Mouse (Mus musculus): ENCODE measurements around the gene Shb. TPM values are rescaled to one million over a fixed set of nuclear protein-coding genes. Genes with fewer than 3 reads are reported as not detected.

Gene Shb
- polyA plus RNA-seq, 1 experiment from 2014 or later, result 9.1 TPM

GRCm38 (mm10) chr4:45480595-45480994, 51.7 kb downstream of the Shb start:
- 70% methylated on average over 3 of the region's 3 CpGs for WGBS
- H3K4me2 ChIP-seq (replicated peaks), result no peak overlapping the region
- H3K9ac ChIP-seq, result no peak overlapping the region
- no peaks in the 10 kb centered on the region for H3K27me3 ChIP-seq
- ATAC-seq (ENCODE audit: insufficient number of reproducible peaks, low FRiP score, low TSS enrichment, low read depth), result no peak
- no peak overlapping the region for H3K4me3 ChIP-seq (replicated peaks)
- H3K36me3 ChIP-seq, result no peaks in the 10 kb centered on the region
- no peak overlapping the region; the same call in 1 of the 2 replicates for H3K27ac ChIP-seq (replicated peaks)
- peaks cover 74% of the 10 kb centered on the region for H3K4me1 ChIP-seq
- no peaks in the 10 kb centered on the region for H3K9me3 ChIP-seq (replicated peaks)

- no peak overlapping the region for H3K4me2 ChIP-seq (replicated peaks)
- H3K4me3 ChIP-seq (replicated peaks), result no peak overlapping the region
- H3K36me3 ChIP-seq, result no peaks in the 10 kb centered on the region
- no peak overlapping the region for H3K27ac ChIP-seq (replicated peaks)
- peaks cover 75% of the 10 kb centered on the region for H3K4me1 ChIP-seq
- H3K9me3 ChIP-seq (replicated peaks), result no peaks in the 10 kb centered on the region
- no peaks in the 10 kb centered on the region for H3K27me3 ChIP-seq
- WGBS, result 51% methylated on average over 10 of the region's 10 CpGs
- ATAC-seq (ENCODE audit: insufficient number of reproducible peaks, low FRiP score, low TSS enrichment, low read depth), result no peak
- no peak overlapping the region for H3K9ac ChIP-seq
Observed at GRCm38 (mm10) chr4:45479433-45479832, 52.8 kb downstream of the Shb start.

GRCm38 (mm10) chr4:45478178-45478577, 54.1 kb downstream of the Shb start:
- Histone ChIP-seq H3K4me3 (replicated peaks) (no peak overlapping the region), H3K9me3 (replicated peaks) (no peaks in the 10 kb centered on the region), H3K9ac (no peak overlapping the region), H3K4me2 (replicated peaks) (no peak overlapping the region), H3K27me3 (no peaks in the 10 kb centered on the region), H3K36me3 (no peaks in the 10 kb centered on the region), H3K4me1 (peaks cover 75% of the 10 kb centered on the region), H3K27ac (replicated peaks) (0 out of 2 replicates have a peak overlapping the region, but pooled peaks have one; percentile 39)
- ATAC-seq (ENCODE audit: insufficient number of reproducible peaks, low FRiP score, low TSS enrichment, low read depth), result no peak; the same call in 1 of the 2 replicates
- WGBS, result 21% methylated on average over 7 of the region's 7 CpGs

GRCm38 (mm10) chr4:45477047-45477446, 55.2 kb downstream of the Shb start:
- H3K4me3 ChIP-seq (replicated peaks), result no peak overlapping the region
- H3K27ac ChIP-seq (replicated peaks), result no peak overlapping the region
- 80% methylated on average over 3 of the region's 3 CpGs for WGBS
- no peak overlapping the region for H3K9ac ChIP-seq
- no peaks in the 10 kb centered on the region for H3K9me3 ChIP-seq (replicated peaks)
- no peak overlapping the region for H3K4me2 ChIP-seq (replicated peaks)
- no peaks in the 10 kb centered on the region for H3K27me3 ChIP-seq
- H3K36me3 ChIP-seq, result no peaks in the 10 kb centered on the region
- peaks cover 75% of the 10 kb centered on the region for H3K4me1 ChIP-seq
- ATAC-seq (ENCODE audit: insufficient number of reproducible peaks, low FRiP score, low TSS enrichment, low read depth), result no peak

- Histone ChIP-seq H3K9me3 (replicated peaks) (no peaks in the 10 kb centered on the region), H3K4me1 (peaks cover 66% of the 10 kb centered on the region), H3K27ac (replicated peaks) (no peak overlapping the region), H3K9ac (no peak overlapping the region), H3K4me3 (replicated peaks) (no peak overlapping the region), H3K36me3 (no peaks in the 10 kb centered on the region), H3K27me3 (no peaks in the 10 kb centered on the region), H3K4me2 (replicated peaks) (no peak overlapping the region)
- no peak for ATAC-seq (ENCODE audit: insufficient number of reproducible peaks, low FRiP score, low TSS enrichment, low read depth)
- whole genome bisulfite sequencing, result 78% methylated on average over 5 of the region's 5 CpGs
Observed at GRCm38 (mm10) chr4:45474832-45475231, 57.4 kb downstream of the Shb start.

- ATAC-seq (ENCODE audit: insufficient number of reproducible peaks, low FRiP score, low TSS enrichment, low read depth), result no peak
- no peak overlapping the region for H3K27ac ChIP-seq (replicated peaks)
- H3K4me3 ChIP-seq (replicated peaks), result no peak overlapping the region
- no peak overlapping the region for H3K9ac ChIP-seq
- no peaks in the 10 kb centered on the region for H3K9me3 ChIP-seq (replicated peaks)
- H3K4me2 ChIP-seq (replicated peaks), result no peak overlapping the region
- peaks cover 61% of the 10 kb centered on the region for H3K4me1 ChIP-seq
- 93% methylated on average over 4 of the region's 4 CpGs for WGBS
- no peaks in the 10 kb centered on the region for H3K36me3 ChIP-seq
- no peaks in the 10 kb centered on the region for H3K27me3 ChIP-seq
Observed at GRCm38 (mm10) chr4:45474131-45474530, 58.1 kb downstream of the Shb start.

- Histone ChIP-seq H3K36me3 (no peaks in the 10 kb centered on the region), H3K4me3 (replicated peaks) (no peak overlapping the region), H3K9me3 (replicated peaks) (no peaks in the 10 kb centered on the region), H3K4me1 (peaks cover 60% of the 10 kb centered on the region), H3K9ac (no peak overlapping the region), H3K4me2 (replicated peaks) (peak overlapping the region; percentile 19; the same call in 1 of the 2 replicates), H3K27me3 (no peaks in the 10 kb centered on the region), H3K27ac (replicated peaks) (peak overlapping the region; percentile 56)
- 8% methylated on average over 11 of the region's 11 CpGs for WGBS
- ATAC-seq (ENCODE audit: insufficient number of reproducible peaks, low FRiP score, low TSS enrichment, low read depth), result peak; percentile 87
Observed at GRCm38 (mm10) chr4:45473129-45473528, 59.1 kb downstream of the Shb start.

GRCm38 (mm10) chr4:45472706-45473105, 59.6 kb downstream of the Shb start:
- Histone ChIP-seq H3K4me2 (replicated peaks) (peak overlapping the region; percentile 19; the same call in 1 of the 2 replicates), H3K4me3 (replicated peaks) (no peak overlapping the region), H3K27me3 (no peaks in the 10 kb centered on the region), H3K4me1 (peaks cover 60% of the 10 kb centered on the region), H3K9ac (no peak overlapping the region), H3K36me3 (no peaks in the 10 kb centered on the region), H3K9me3 (replicated peaks) (no peaks in the 10 kb centered on the region), H3K27ac (replicated peaks) (peak overlapping the region; percentile 56)
- peak; percentile 62; the same call in 1 of the 2 replicates for ATAC-seq (ENCODE audit: insufficient number of reproducible peaks, low FRiP score, low TSS enrichment, low read depth)
- WGBS, result 22% methylated on average over 6 of the region's 6 CpGs

GRCm38 (mm10) chr4:45471654-45472556, 60.4 kb downstream of the Shb start:
- ATAC-seq (ENCODE audit: insufficient number of reproducible peaks, low FRiP score, low TSS enrichment, low read depth), result no peak
- no peak overlapping the region for H3K9ac ChIP-seq
- H3K27ac ChIP-seq (replicated peaks), result peak overlapping the region; percentile 56

GRCm38 (mm10) chr4:45469057-45469456, 63.2 kb downstream of the Shb start:
- no peaks in the 10 kb centered on the region for H3K36me3 ChIP-seq
- ATAC-seq (ENCODE audit: insufficient number of reproducible peaks, low FRiP score, low TSS enrichment, low read depth), result no peak
- no peak overlapping the region for H3K4me3 ChIP-seq (replicated peaks)
- no peaks in the 10 kb centered on the region; the same call in 1 of the 2 replicates for H3K27me3 ChIP-seq
- H3K27ac ChIP-seq (replicated peaks), result no peak overlapping the region; the same call in 1 of the 2 replicates
- H3K9ac ChIP-seq, result no peak overlapping the region
- no peaks in the 10 kb centered on the region for H3K9me3 ChIP-seq (replicated peaks)
- 54% methylated on average over 6 of the region's 6 CpGs for WGBS
- no peak overlapping the region for H3K4me2 ChIP-seq (replicated peaks)
- peaks cover 72% of the 10 kb centered on the region for H3K4me1 ChIP-seq

More at GRCm38 (mm10) chr4:45471654-45472556, 60.4 kb downstream of the Shb start:
- Histone ChIP-seq H3K4me2 (replicated peaks) (no peak overlapping the region), H3K27me3 (no peaks in the 10 kb centered on the region), H3K36me3 (no peaks in the 10 kb centered on the region), H3K9me3 (replicated peaks) (no peaks in the 10 kb centered on the region), H3K4me1 (peaks cover 60% of the 10 kb centered on the region), H3K4me3 (replicated peaks) (no peak overlapping the region)
- 43% methylated on average over 11 of the region's 11 CpGs for WGBS

GRCm38 (mm10) chr4:45468507-45468906, 63.8 kb downstream of the Shb start:
- H3K4me2 ChIP-seq (replicated peaks), result no peak overlapping the region
- no peak overlapping the region for H3K27ac ChIP-seq (replicated peaks)
- H3K36me3 ChIP-seq, result no peaks in the 10 kb centered on the region
- no peak overlapping the region for H3K9ac ChIP-seq
- peaks cover 67% of the 10 kb centered on the region for H3K4me1 ChIP-seq
- H3K9me3 ChIP-seq (replicated peaks), result no peaks in the 10 kb centered on the region
- no peak for ATAC-seq (ENCODE audit: insufficient number of reproducible peaks, low FRiP score, low TSS enrichment, low read depth)
- WGBS, result 68% methylated on average over 6 of the region's 6 CpGs
- no peak overlapping the region for H3K4me3 ChIP-seq (replicated peaks)
- H3K27me3 ChIP-seq, result no peaks in the 10 kb centered on the region; the same call in 1 of the 2 replicates
